Mouse (Mus musculus): ENCODE data around the gene Agbl4. TPM values are rescaled to one million over a fixed set of nuclear protein-coding genes. Genes with fewer than 3 reads are reported as not detected.

The Agbl4 gene
- total RNA-seq (2022), result 10 to 100 TPM; 21.6 to 24.3 (median 23.9) TPM

DNA sequence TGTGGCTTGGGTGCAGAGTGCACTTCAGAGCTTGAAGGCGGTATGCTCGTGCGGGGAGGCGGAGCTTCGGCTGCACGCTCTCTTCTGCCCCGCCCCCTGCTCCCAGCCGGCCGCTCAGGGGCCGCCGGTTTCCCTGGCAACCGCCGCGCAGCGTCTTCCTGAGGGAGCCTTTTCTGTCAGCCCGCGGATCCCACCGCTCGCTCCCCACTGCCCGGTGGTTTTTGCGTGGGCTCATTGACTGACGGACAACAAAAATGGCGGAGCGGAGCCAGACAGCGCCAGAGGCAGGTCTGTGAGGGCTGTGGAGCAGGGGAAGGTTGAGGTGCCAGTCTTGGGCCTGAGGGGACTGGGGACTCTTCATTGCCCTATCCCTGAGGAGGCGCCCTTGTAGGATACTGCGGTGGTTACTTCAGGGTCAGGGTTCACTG is at the start of gene Agbl4:
Gene Agbl4, plus strand, starts transcription at position 44 of the 428 bp plus-strand sequence.
- DNase-seq (ENCODE audit: low spot score in 2 of 2), result peak; percentile 45 to 72

DNA sequence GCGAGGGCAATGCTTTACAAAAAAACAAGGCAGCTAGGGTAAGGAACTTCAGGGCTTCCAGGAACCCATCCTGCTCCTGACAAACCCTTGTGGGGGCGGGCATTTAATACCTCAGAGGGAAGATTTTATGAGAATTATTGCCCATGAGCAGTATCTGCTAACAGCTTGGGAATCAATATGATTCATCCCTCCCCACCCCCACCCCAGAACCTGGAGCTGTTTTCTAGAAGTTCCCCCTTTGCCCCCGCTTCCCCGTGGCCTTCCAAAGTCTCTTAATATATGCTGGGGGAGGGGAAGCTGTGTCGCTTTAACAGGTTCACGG is 46.6 kb upstream of the Agbl4 start:
- DNase-seq (ENCODE audit: low spot score in 2 of 2), result peak; percentile 4 to 8

DNA sequence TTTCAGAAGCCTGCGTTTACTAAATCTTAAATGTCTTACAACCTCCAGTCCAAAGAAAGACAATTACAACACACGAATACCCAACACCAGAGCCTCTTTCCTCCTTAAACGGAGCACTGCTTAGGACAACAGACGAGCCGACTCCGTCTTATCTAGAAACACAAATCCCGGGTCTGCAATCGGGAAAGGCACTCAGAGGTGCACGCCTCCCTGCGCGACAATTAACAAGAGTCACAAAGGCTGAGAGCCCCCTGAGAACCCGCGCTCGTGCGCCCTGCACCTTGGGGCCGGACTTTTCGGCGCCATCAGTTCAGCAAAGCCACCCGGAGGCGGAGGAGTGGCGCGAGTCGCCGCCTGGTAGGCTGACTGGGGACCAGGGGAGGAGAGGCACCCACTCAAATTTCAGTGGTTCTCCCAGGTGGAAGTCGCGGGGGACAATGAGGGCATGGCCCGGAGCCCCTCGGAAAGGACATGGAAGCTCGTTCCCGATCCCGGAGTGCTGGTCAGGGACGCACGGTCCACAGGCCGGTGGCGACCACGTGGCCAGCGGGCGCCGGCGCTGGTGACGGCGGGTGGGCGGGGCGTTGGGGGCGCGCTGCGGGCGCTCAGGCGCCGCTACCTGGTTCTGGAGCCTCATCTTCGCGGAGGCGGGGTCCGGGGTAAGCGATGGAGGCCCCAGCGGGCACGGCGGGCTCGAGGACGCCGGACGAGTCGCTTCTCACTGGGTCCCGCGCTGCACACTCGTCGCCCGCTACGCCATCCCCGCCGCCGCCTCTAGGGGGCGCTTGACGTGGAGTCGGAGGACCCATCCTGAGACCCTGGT is 46.1 kb upstream of the Agbl4 start, which contains the start of gene Elavl4:
Gene Elavl4, minus strand, starts transcription at position 732 of the 823 bp plus-strand sequence.
- DNase-seq (ENCODE audit: low spot score in 2 of 2), result peak; percentile 45 to 67

GRCm38 (mm10) chr4:110352001-110352369 is 45.5 kb upstream of the Agbl4 start:
- DNase-seq (ENCODE audit: low spot score in 2 of 2), result no peak

DNA sequence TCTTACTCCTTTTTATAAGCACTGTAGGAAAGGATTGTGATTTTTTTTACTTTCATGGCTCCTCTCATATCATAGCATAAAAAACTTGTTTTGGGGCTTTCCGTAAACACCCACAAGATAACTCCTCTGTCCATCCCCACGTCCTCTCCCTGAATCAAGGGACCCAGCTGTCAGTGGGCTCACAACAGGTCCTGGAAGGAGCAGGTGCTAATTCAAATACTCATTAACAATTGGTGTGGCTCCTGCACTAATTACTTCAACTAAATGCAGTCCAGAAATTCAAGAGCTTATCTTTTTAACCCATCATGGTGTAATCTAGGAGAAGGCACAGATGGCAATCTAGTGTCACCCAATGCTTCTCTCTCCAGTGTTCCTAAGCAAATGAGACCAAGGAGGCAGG is 36.9 kb upstream of the Agbl4 start:
- no peak for DNase-seq (ENCODE audit: low spot score in 2 of 2)

- no peak for DNase-seq (ENCODE audit: low spot score in 2 of 2)
Measured at GRCm38 (mm10) chr4:110396221-110396620, 1.2 kb upstream of the Agbl4 start.

DNA sequence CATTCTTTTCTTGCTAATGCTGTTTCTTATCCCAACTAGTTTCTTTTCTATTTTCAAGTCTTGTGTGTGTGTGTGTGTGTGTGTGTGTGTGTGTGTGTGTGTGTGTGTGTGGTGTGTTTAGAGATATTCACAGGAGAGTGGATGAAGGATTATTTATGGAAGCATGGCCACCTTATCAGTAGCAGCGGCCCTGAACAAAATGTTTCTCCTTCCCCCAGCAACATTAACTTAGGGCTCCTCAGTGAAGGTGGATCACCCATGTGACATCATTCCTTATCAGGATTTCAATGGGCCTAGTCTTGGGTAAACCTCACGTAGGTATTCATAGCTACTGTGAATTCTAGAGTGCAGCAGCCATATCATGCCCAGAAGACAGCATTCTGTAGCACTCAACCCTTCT is 22.8 kb downstream of the Agbl4 start:
- DNase-seq (ENCODE audit: low spot score in 2 of 2), result no peak

- no peak for DNase-seq (ENCODE audit: low spot score in 2 of 2)
Measured at GRCm38 (mm10) chr4:110427653-110428052, 30.2 kb downstream of the Agbl4 start.

GRCm38 (mm10) chr4:110494371-110494770 is 96.9 kb downstream of the Agbl4 start:
- DNase-seq (ENCODE audit: low spot score in 2 of 2), result no peak

DNA sequence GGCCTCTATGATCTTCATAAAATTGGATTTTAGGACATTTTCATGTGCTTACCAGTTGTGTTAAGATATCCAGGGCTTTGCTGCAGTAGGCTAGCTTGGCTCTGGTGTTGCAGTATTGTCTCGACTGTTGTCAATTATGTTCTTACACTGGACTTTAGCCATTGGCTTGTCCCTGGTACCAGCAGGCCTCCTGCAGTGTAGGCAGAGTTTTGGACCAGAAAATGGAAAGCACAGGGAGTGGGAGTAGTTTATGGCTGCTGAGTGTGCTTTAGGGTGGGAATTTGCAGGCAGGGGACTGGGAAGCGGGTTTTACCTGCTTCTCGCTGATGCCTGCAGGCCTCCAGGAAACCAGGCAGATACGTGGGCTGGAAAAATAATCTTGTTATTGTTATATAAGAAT is 132.3 kb downstream of the Agbl4 start:
- DNase-seq (ENCODE audit: low spot score in 2 of 2), result peak in 1 of 2 experiments; percentile 22

GRCm38 (mm10) chr4:110549223-110549622 is 151.8 kb downstream of the Agbl4 start:
- DNase-seq (ENCODE audit: low spot score in 2 of 2), result no peak

DNA sequence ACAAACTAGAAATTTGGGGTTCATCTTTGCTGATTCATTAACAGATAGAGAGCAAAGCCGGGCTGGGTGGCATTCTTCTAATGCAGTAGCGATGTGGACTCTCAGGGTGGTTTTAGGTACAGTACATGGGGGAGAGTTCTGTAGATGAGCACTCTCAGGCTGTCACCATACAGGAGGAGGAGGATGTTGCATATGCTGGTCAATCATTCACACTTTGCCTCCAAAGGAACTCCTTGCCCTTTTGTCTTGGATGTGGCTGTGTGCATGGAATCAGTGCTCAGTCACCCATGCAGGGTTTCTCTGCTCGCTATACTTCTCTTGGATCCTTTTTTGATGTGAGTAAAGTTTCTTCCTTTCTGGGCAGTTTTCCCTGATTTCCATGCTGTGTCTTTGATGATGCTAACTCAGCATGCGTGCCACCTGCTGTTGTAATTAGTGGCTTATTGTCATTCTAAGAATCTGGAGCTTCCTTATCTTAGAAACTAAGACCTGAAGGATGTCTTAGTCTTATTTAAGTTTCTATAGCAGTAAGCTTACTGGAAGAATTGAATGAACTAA is 200.3 kb downstream of the Agbl4 start:
- DNase-seq (ENCODE audit: low spot score in 2 of 2), result no peak

DNA sequence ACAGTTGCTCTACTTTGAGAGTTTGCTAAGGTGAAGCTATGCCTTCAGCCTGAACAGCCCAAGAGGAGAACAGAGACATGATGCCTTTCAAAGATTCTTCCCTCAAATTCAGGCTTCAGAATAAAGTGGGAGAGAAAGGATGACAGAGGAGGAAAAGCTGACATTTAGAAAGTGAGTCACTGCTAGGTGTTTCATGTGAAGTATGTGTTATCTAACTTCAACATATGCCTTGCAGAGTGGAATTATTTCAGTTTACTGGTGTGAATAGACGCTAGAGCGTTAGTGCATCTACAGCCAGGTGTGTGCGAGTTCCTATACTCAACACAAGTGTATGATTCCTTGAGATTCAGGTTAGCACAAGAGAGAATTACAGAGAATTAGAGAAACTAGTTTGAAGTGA is 244.0 kb downstream of the Agbl4 start:
- no peak for DNase-seq (ENCODE audit: low spot score in 2 of 2)

DNA sequence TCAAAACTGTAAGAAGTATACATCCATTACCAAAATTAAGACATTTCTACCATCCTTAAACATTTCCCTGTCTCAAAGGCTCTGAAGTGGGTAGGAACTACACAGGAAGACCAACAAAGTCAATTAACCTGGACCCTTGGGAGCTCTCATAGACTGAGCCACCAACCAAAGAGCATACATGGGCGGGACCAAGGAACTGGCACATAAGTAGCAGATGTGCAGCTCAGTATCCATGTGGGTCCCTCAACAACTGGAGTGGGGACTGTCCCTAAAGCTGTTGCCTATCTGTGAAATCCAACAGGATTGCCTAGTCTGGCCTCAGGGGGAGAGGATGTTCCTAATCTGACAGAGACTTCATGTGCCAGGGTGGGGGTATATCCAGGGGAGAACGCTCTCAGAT is 265.5 kb downstream of the Agbl4 start:
- DNase-seq (ENCODE audit: low spot score in 2 of 2), result no peak

- no peak for DNase-seq (ENCODE audit: low spot score in 2 of 2)
Measured at GRCm38 (mm10) chr4:110674121-110674520, 276.7 kb downstream of the Agbl4 start.

DNA sequence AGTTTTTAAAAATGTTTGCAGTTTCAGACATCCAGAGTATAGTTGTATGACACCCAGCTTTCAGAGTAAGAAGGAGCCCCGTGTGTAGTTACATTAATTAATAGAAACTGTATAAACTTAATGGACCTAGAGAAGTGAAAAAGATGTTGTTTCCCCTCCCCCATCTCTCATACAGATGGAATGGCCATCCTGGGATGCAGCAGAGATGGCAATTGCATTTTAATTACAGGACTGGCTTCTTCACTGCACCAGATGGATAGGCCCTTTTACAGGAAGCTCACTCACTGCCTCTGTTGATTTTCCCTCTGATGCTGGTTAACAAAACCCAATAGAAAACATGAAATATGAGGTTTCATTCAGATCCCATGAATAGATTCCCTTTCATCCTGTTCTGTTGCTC is 337.7 kb downstream of the Agbl4 start:
- DNase-seq (ENCODE audit: low spot score in 2 of 2), result no peak

GRCm38 (mm10) chr4:110757941-110758340 is 360.5 kb downstream of the Agbl4 start:
- peak in 1 of 2 experiments; percentile 15 for DNase-seq (ENCODE audit: low spot score in 2 of 2)

DNA sequence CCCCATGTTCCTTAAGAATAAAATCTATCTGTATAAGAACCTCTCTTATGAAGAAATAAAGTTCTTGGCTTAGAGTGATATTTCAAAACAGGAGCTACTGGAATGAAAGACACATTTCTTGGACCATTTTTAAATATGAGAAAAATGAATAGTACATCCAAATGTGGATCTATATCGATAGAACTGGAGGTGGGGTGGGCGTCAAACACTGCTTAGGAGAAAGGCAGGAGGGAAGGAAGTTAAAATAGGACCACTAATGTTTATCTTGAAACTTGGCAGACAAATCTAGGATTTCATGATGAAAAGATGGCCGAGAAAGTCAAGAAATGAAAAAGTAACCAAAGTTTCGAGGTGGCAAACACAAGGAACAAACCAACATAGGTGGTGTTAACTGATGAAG is 391.1 kb downstream of the Agbl4 start:
- no peak for DNase-seq (ENCODE audit: low spot score in 2 of 2)

GRCm38 (mm10) chr4:110799902-110800301 is 402.4 kb downstream of the Agbl4 start:
- DNase-seq (ENCODE audit: low spot score in 2 of 2), result peak; percentile 12 to 86

GRCm38 (mm10) chr4:110810947-110811346 is 413.5 kb downstream of the Agbl4 start:
- no peak for DNase-seq (ENCODE audit: low spot score in 2 of 2)

DNA sequence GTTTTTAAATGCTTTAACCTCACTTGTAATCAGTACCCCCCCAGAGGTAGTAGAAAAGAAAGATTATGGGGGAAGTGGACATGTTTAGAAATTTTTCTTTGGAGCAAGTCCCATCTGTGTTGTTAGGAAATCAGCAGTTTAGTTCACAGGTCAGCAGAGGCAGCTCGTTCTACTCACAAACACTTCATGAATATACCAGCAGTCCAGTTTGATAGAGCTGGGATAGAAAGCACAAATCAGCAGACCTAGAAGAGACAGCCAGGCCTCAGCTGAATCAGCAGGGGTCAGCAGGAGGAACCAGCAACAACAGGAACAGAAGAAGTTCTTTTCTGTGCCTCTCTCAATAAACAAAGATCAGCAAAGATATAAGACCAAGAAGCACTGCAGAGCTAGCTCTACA is 435.3 kb downstream of the Agbl4 start:
- no peak for DNase-seq (ENCODE audit: low spot score in 2 of 2)

GRCm38 (mm10) chr4:110879719-110880443 is 482.4 kb downstream of the Agbl4 start:
- no peak for DNase-seq (ENCODE audit: low spot score in 2 of 2)

Measured in left cerebral cortex, adult 8-10 months (tissue).